Mouse (Mus musculus) spleen, adult 2 months (tissue): Measurements from ENCODE around the gene Mtfr2. TPM values are rescaled to one million over a fixed set of nuclear protein-coding genes. Genes with fewer than 3 reads are reported as not detected.
A peak's percentile ranks its signal among the peaks of the same experiment; 100 is the strongest.

ENCODE experiments used
- DNase-seq, 2 experiments: peaks; one replicate each; pipeline versions ENCODE4 v3.0.0 to v3.0.0-alpha.2; 2012 to 2021; ENCODE audit warnings: low spot score in 2 of 2, low read depth in 1 of 2
- H3K27ac ChIP-seq: fragments of 200-500 bp; 2 replicates; pipeline ENCODE4 v1.5.1; 2012; ENCODE audit warnings: low read length, inconsistent platforms; ENCODE audit not compliant: insufficient read depth
- H3K27me3 ChIP-seq: fragments of 200-500 bp; 2 replicates; pipeline ENCODE4 v1.6.1; 2012; ENCODE audit warnings: mild to moderate bottlenecking, moderate library complexity, low read length, inconsistent platforms; ENCODE audit not compliant: control insufficient read depth, insufficient read depth
- H3K36me3 ChIP-seq: fragments of 200-500 bp; 2 replicates; pipeline ENCODE4 v1.6.1; 2012; ENCODE audit warnings: mild to moderate bottlenecking, low read length, inconsistent platforms; ENCODE audit not compliant: control insufficient read depth, insufficient read depth
- H3K4me1 ChIP-seq: fragments of 200-500 bp; 2 replicates; pipeline ENCODE4 v1.6.1; 2011; ENCODE audit warnings: inconsistent platforms; ENCODE audit not compliant: control insufficient read depth, insufficient read depth, insufficient read length
- H3K4me3 ChIP-seq: fragments of 200-500 bp; 2 replicates; pipeline ENCODE4 v1.5.1; 2011; ENCODE audit warnings: mild to moderate bottlenecking, inconsistent platforms; ENCODE audit not compliant: insufficient read depth, insufficient read length; ENCODE audit errors: extremely low read depth
- CTCF ChIP-seq: fragments of 200-500 bp; IDR thresholded peaks from 2 replicates; pipeline ENCODE4 v1.5.1; 2011; ENCODE audit warnings: mild to moderate bottlenecking, inconsistent platforms; ENCODE audit not compliant: insufficient read depth, insufficient read length, insufficient replicate concordance; ENCODE audit errors: extremely low read depth
- POLR2A ChIP-seq: fragments of 200-500 bp; IDR thresholded peaks from 2 replicates; pipeline ENCODE4 v1.6.1; 2011; ENCODE audit warnings: low read depth, low read length, inconsistent platforms
- WGBS: fragments of 180-500 bp; shearing (Covaris S2); methylation state at CpG from one replicate; pipeline ENCODE4 v1.1.7; 2018; 5-methylcytosine and 5-hydroxymethylcytosine counted together
- polyA plus RNA-seq: library from polyadenylated mRNA; depleted of rRNA; stranded (reverse); fragments of >200 nt; gene quantifications from 2 replicates; pipeline ENCODE4 v1.2.3, GENCODE M21; 2012; rRNA removed

Mtfr2 gene
- polyA plus RNA-seq, 1 experiment: 1.1 TPM

DNA sequence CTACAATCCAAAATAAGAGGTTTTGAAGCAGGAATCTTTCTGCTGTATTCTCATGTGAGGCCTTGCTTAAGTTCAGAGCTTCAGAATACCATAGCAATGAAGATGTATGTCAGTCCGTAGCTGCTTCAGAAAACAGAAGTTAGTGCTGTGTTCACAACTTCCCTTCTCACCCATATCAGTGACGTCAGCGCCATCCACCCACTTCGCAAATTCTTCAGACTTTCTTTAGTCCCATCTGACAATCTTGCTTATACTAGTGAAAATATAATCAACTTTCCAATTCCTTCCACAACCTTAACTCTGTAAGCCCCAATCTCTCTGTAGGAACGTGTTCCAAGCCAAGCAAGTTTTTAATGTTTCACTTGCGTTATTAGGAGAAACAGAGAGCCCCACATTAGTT is 50.7 kb downstream of the Mtfr2 start:
- Histone ChIP-seq H3K27ac (no peak overlapping the region), H3K4me3 (no peak overlapping the region), H3K4me1 (no peaks in the 10 kb centered on the region), H3K36me3 (no peaks in the 10 kb centered on the region), H3K27me3 (no peaks in the 10 kb centered on the region)
- WGBS: 13% methylated on average over 6 of the region's 6 CpGs
- DNase-seq: peak; percentile 26 to 39
- TF ChIP-seq POLR2A (no peak), CTCF (no peak)

DNA sequence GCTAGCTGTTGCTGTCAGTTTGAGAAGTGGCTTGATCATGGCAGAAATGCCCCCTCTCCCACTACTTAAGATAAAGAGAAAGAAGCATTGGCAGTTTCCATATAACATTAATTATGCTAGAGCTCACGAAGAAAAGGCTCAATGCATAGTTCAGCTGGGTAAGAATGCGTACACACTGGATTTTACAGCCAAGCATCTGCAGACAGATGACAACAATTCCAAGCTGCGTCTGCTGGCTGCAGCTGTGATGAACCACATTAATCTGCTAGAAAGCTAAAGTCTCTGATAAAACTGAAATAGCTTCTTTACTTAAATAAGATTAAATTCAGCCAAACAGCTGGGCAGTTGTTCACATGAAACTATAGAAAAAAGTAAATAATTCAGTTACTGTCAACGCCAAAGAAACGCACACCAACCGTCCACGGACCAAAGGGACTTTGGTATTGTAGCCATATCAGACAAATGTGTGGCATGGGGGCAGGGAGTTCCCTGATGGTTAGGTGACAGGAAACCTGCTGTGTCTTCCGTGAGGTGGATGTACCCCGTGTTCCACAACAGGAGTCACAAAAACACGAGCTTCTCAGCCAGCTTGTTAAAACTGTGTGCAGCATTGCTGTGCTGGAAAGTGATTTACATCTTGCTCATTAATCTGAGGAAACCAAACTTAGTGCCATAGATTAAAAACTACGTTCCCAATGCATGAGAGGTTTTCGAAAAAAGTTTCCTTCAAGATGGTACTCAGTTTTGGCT is 51.2 kb downstream of the Mtfr2 start:
- TF ChIP-seq CTCF (no peak), POLR2A (no peak)
- Histone ChIP-seq H3K27me3 (no peaks in the 10 kb centered on the region), H3K4me3 (no peak overlapping the region), H3K36me3 (no peaks in the 10 kb centered on the region), H3K4me1 (no peaks in the 10 kb centered on the region), H3K27ac (no peak overlapping the region)
- 64% methylated on average over 12 of the region's 12 CpGs for WGBS
- DNase-seq: no peak

DNA sequence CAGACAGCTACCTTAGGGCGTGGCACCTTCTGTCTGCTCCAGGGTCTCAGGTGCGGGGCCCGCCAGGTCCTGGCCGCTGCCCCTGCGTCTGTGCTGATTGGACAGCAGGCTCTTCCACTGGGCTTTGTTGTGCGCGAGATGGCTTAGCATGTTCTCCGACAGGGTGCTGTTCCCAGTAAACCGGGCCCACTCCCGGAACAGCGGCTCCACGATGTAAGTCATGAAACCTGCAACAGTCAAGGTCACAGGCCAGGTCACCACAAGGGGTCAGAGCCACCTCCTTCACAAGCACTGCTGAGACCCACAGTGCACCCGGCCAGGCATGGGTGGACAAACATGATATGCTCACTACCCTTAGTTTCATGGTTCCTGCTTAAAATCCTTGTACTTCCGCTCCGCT is 52.8 kb downstream of the Mtfr2 start:
- WGBS: 94% methylated on average over 15 of the region's 15 CpGs
- DNase-seq: no peak
- Histone ChIP-seq H3K36me3 (no peaks in the 10 kb centered on the region), H3K4me1 (no peaks in the 10 kb centered on the region), H3K27ac (no peak overlapping the region), H3K27me3 (no peaks in the 10 kb centered on the region), H3K4me3 (no peak overlapping the region)
- TF ChIP-seq CTCF (no peak), POLR2A (no peak)

DNA sequence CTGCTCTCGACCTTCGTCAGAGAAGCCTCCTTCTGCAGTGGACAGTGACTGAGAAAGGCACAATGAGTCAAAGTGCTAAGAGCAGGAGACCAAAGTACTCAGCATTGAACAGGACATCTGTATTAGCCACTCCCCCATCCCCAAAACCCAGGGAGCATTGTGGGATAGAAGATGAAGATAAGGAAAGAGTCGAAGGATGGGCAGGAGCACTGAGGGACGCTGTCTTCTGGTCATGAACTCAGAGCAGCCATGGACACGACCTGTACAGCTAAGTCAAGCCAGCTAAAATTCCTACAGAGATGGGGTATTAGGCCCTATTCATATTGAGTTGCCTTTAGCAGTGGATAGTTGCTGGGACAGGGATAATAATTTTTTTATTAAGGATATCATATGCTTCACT is 55.4 kb downstream of the Mtfr2 start:
- no peaks in the 10 kb centered on the region for H3K36me3 ChIP-seq
- no peak for DNase-seq
- no peaks in the 10 kb centered on the region for H3K27me3 ChIP-seq
- no peak overlapping the region for H3K4me3 ChIP-seq
- WGBS: 94% methylated on average over 5 of the region's 5 CpGs
- no peaks in the 10 kb centered on the region for H3K4me1 ChIP-seq
- TF ChIP-seq POLR2A (no peak), CTCF (no peak)
- H3K27ac ChIP-seq: no peak overlapping the region

DNA sequence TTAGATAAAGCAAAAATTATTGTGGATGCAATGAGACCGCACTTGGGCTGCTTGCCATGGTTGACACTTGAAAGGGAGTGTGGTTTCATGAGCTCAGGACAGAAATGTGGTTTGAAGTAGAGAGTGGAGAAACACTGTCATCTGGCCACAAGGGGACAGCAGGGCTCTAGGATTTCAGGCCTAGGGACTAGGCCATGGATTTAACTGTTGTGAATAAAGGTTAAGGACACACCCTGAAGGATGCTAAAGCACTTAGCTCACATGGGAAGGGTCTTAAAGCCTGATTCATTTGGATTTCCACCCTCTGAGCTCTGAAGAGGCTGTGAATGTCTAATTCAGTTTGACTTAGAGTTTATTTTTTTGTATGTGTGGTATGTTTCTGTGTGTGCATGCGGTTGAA is 57.9 kb downstream of the Mtfr2 start:
- no peaks in the 10 kb centered on the region for H3K27me3 ChIP-seq
- no peak for DNase-seq
- no peak overlapping the region for H3K4me3 ChIP-seq
- H3K4me1 ChIP-seq: no peaks in the 10 kb centered on the region
- H3K36me3 ChIP-seq: no peaks in the 10 kb centered on the region
- 78% methylated on average over 2 of the region's 2 CpGs for WGBS
- H3K27ac ChIP-seq: no peak overlapping the region
- peak; percentile 31; the same call in 1 of the 2 replicates for TF ChIP-seq CTCF
- no peak for TF ChIP-seq POLR2A

DNA sequence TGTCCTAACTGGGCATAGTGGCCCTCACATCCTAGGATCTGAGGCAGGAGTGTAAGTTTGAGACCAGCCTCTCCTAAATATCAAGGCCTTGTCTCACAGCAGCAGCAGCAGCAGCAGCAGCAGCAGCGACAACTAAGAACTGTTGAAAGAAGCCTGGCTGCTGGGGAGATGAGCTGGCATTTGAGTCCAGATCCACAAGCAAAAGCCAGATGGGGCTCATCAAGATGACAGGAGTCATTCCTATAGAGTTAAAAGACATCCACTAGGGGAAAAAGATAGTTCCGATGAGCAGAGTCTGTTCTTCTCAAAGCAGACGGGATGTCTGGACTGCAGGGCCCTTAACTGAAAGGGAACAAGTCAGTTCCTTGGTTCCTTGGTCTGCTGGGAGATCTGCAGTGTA is 60.8 kb downstream of the Mtfr2 start:
- H3K4me1 ChIP-seq: no peaks in the 10 kb centered on the region
- WGBS: 89% methylated on average over 3 of the region's 3 CpGs
- DNase-seq: no peak
- no peaks in the 10 kb centered on the region for H3K27me3 ChIP-seq
- no peaks in the 10 kb centered on the region for H3K36me3 ChIP-seq
- TF ChIP-seq POLR2A (no peak), CTCF (no peak)
- H3K4me3 ChIP-seq: no peak overlapping the region
- H3K27ac ChIP-seq: no peak overlapping the region

DNA sequence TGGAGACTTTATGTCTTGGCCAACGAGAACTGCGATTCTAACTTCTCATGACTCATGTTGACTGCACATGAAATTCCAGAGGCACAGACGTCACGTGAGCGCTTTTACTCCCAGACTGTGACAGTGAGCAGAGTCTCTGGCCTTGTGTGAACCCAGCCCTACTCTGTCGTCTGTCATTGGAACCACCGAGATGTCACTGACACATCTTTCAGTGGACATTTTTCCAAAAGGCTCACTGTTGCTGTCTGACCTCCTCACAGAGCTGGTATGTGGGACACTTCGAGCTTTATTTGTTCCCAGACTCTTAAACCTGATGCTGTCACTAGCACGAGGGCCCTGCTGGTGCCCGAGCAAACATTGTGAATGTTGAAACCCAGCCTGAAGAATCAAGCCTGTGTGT is 61.6 kb downstream of the Mtfr2 start:
- WGBS: 94% methylated on average over 10 of the region's 10 CpGs
- Histone ChIP-seq H3K27ac (no peak overlapping the region), H3K4me3 (no peak overlapping the region), H3K4me1 (no peaks in the 10 kb centered on the region), H3K27me3 (no peaks in the 10 kb centered on the region), H3K36me3 (no peaks in the 10 kb centered on the region)
- no peak for DNase-seq
- TF ChIP-seq POLR2A: no peak

Other genes starting within 250 kb of the Mtfr2 start
- 1.3 and 1.8 TPM in 2 replicates for gene Map7, start 199.3 kb upstream of the Mtfr2 start, polyA plus RNA-seq
- 9.4 and 11.5 TPM in 2 replicates for gene Bclaf1, start 35.3 kb upstream of the Mtfr2 start, polyA plus RNA-seq